Mouse (Mus musculus) gastrocnemius, postnatal 25 days (tissue): ENCODE data around the gene Cdk5r2. TPM values are rescaled to one million over a fixed set of nuclear protein-coding genes. Genes with fewer than 3 reads are reported as not detected.

Source experiments
- DNase-seq: peaks from one replicate; pipeline ENCODE4 v3.0.0; 2022
- microRNA-seq, 2 experiments: library from miRNA; unstranded; fragments of <30 nt; microRNA quantifications; one replicate each; pipeline ENCODE4 v1.2.0; 2021; ENCODE audit warnings: borderline replicate concordance in 2 of 2
- total RNA-seq, 2 experiments: library from RNA; stranded (reverse); gene quantifications; 1 replicate in 1 of 2; 2 replicates in 1 of 2; pipeline ENCODE4 v1.2.3; 2021

The Cdk5r2 gene
- total RNA-seq, 2 experiments from 2014 or later = not detected

- DNase-seq = no peak
Measured at GRCm38 (mm10) chr1:74892351-74893133, 37.8 kb downstream of the Cdk5r2 start.

- no peak for DNase-seq
Measured at GRCm38 (mm10) chr1:74893134-74893855, 38.6 kb downstream of the Cdk5r2 start, which contains the start of gene Cryba2. TSS of gene Cryba2 (minus strand) at chr1:74893143.

DNA sequence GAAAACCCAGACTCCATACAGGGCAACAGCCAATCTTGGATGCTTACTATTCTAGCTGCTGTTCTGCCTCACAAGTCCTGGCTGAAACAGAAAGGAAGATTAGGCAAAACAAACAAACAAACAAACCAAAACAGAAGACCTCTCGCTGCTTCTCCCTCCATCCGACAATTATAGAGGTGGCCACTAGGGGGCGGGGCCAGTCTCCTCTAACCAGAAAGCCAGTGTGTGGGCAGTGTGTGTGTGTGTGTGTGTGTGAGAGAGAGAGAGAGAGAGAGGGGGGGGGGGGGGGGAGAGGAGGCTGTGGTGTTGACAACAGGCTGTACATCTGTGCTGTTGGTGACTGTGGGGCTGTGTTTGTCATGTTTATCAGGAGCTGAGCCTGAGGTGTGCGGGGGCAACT, 40.2 kb downstream of the Cdk5r2 start:
- DNase-seq = no peak

DNA sequence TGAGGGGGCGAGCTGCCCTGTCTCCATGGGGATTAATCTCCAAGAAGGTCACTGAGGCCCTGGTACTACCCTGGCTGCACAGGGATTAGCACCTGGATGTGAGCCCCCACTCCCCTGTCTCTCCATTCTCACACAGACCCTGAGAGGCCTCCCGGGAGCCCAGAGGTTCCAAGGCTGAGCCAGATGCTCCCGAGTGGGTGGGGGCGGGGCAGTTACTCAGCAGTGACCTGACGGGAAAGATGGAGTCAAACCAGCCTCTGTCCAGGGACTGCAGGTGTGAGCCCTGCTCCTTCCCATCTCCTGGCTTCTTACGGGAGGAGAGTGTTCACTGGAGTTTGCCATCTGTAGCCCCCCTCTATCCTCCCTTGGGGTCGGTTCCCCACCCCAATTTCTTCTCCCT, 43.2 kb downstream of the Cdk5r2 start:
- DNase-seq = no peak

GRCm38 (mm10) chr1:74898656-74899431, 44.1 kb downstream of the Cdk5r2 start:
- DNase-seq = no peak

DNA sequence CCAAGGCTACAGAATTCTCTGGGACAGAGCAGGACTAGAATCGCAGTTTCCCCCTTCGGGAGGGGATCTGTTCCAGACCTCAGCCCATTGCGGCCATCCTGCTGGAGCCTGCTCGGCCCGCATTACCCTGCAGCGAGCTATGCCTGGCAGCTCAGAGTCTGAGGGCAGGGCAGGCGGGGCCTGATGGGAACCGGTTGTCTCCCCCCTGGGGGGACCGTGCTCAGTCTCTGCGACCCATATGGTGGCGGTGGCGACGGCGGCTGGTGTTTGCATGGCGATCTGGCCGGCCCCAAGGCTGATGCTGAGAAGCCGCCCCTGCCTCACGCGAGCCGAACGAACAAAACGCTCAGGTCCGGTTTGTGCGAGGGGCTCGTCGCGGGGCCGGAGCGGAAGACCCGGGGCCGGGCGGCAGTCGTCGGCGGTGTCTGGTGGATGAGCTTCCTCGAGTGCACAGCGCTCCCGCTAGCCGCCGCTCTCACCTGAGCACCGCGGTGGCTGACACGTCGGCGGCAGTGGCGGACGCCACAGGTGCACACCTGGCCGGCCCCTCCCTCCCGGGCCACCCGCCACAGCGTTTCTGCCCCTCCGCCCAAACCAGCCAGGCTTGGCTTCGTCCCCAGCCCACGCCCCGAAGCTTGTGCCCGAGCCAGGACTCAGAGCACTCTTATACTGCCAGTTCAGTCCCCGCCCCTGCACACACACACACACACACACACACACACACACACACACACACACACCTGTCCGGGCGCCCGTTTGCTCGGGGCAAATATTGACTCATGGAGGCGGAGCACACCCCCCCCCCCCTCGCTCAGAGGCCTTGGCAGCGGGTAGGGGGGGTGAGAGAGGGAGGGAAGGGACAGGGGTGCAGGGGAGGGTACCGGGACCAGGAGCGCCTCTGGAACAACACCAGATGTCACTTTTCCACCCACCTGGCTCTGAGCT, 45.9 kb downstream of the Cdk5r2 start:
- DNase-seq = no peak

DNA sequence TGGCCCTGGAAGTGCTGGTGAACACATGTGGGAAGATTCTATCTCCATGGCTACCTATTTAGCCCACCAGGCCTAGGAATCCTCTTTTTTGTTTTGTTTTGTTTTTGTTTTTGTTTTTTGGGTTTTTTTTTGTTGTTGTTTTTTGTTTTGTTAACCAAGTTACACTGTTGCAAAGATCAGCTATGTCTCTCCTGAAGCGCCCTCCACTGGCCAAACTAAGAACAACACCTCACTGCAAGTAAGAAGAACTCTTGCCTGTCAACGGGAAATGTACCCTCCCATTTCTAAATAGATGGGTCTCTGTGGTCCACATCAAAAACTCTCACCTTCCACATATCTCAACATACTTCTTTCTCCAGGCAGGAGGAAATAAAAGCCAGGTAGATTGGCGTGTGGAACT, 47.0 kb downstream of the Cdk5r2 start:
- DNase-seq = no peak

DNA sequence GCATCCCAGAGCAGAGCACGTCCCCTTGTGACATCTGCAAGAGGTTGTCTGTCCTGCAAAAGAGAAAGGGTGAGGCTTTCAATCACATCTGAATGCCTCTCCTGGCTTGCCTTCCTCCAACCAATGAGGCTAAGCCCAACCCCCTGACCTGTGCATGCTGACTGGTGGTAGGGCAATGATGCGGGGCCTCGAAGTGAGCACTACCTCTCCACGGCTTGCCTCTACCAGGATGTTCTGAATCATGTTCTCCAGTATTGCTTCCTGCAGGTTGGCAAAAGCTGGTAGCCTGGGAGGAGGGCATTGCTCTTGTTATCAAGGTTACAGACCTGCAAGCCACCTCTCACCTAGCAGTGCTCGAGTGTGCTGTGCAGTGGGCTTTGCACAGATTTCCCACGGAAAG, 47.5 kb downstream of the Cdk5r2 start:
- DNase-seq = no peak

Small RNA genes lying within 50 kb of the gene (microRNA-seq; reads per million reads assigned to microRNA genes)
- gene Mir375 = 3.4 to 5.2 reads per million in 2 experiments

Other genes starting within 250 kb of the Cdk5r2 start
- 10 to 100 TPM; 10.8 to 11.4 TPM for gene Ttll4, start 193.2 kb upstream of the Cdk5r2 start, total RNA-seq
- gene Cyp27a1, start 141.4 kb upstream of the Cdk5r2 start, total RNA-seq = 10 to 100 TPM; 32.4 to 36.4 TPM
- 10 to 100 TPM; 54.4 to 93.4 TPM for gene Prkag3, start 105.7 kb upstream of the Cdk5r2 start, total RNA-seq
- gene Wnt6, start 83.0 kb upstream of the Cdk5r2 start, total RNA-seq = under 1 TPM; 0.46 TPM
- gene Wnt10a, start 63.4 kb upstream of the Cdk5r2 start, total RNA-seq = not detected
- gene Fev, start 30.5 kb downstream of the Cdk5r2 start, total RNA-seq = not detected
- not detected for gene Cryba2, start 38.2 kb downstream of the Cdk5r2 start, total RNA-seq
- gene Cfap65, start 80.7 kb downstream of the Cdk5r2 start, total RNA-seq = not detected
- under 1 TPM in 1 of 2 experiments, not detected in 1; 0.15 TPM for gene Ihh, start 96.7 kb downstream of the Cdk5r2 start, total RNA-seq